Mouse (Mus musculus): ENCODE results near the gene Ppp2r5d. TPM values are rescaled to one million over a fixed set of nuclear protein-coding genes. Genes with fewer than 3 reads are reported as not detected.

Ppp2r5d gene
- polyA plus RNA-seq, 1 experiment from 2014 or later = 102 TPM

- Histone ChIP-seq H3K36me3 (peaks cover 36% of the 10 kb centered on the region), H3K27ac (peak overlapping the region; percentile 96), H3K9ac (peak overlapping the region; percentile 84), H3K9me3 (no peaks in the 10 kb centered on the region), H3K4me1 (peaks cover 47% of the 10 kb centered on the region), H3K4me2 (peak overlapping the region; percentile 87), H3K4me3 (peak overlapping the region; percentile 70), H3K27me3 (no peaks in the 10 kb centered on the region)
- no peak for ATAC-seq (ENCODE audit: borderline replicate concordance, extremely low read depth, low FRiP score, low TSS enrichment)
- 24% methylated on average over 15 of the region's 15 CpGs for whole genome bisulfite sequencing
Measured at GRCm38 (mm10) chr17:46649811-46650210, 55.1 kb downstream of the Ppp2r5d start.

DNA sequence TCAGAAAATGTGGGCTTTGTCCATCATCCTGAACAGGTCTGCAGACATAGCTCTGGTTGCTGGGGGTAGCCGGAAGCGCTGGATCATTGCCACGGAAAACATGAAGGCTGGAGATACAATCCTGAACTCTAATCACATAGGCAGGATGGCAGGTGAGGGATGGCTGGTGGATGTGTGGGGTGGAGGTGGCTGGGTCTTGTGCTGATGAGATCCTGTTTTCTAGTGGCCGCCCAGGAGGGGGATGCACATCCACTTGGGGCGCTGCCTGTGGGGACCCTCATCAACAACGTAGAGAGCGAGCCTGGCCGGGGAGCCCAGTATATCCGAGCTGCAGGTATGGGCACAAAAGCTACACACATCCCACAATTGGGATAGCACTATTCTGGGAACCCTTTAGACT lies 56.5 kb downstream of the Ppp2r5d start:
- ATAC-seq (ENCODE audit: borderline replicate concordance, extremely low read depth, low FRiP score, low TSS enrichment) = no peak
- peaks cover 55% of the 10 kb centered on the region for H3K4me1 ChIP-seq
- WGBS = 85% methylated on average over 9 of the region's 9 CpGs

DNA sequence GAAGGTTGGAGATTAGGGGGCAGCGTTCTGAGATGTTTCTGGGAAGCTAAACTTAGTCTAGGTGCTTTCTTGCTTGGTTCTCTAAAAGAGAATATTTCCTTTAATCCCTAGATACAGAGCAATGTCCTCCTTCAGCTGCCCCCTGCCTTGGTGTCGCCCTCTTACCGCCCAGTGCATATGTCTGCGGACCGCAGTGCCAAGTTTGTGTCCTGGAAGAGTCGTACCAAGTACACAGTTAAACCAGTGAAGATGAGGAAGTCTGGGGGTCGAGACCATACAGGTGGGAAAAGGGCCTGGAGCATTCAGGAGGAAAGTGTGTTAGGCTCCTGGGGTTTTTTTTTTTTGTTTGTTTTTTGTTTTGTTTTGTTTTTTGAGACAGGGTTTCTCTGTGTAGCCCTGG lies 57.6 kb downstream of the Ppp2r5d start:
- H3K4me1 ChIP-seq = peaks cover 47% of the 10 kb centered on the region
- peaks cover 13% of the 10 kb centered on the region; the same call in 1 of the 2 replicates for H3K36me3 ChIP-seq
- no peak overlapping the region for H3K9ac ChIP-seq
- ATAC-seq (ENCODE audit: borderline replicate concordance, extremely low read depth, low FRiP score, low TSS enrichment) = no peak
- H3K27me3 ChIP-seq = no peaks in the 10 kb centered on the region
- H3K9me3 ChIP-seq = no peaks in the 10 kb centered on the region
- no peak overlapping the region; the same call in 1 of the 2 replicates for H3K4me2 ChIP-seq
- WGBS = 87% methylated on average over 7 of the region's 7 CpGs
- no peak overlapping the region for H3K27ac ChIP-seq
- H3K4me3 ChIP-seq = no peak overlapping the region

More for the DNA sequence above, 56.5 kb downstream of the Ppp2r5d start:
- no peak overlapping the region for H3K9ac ChIP-seq
- H3K9me3 ChIP-seq = no peaks in the 10 kb centered on the region
- H3K4me2 ChIP-seq = no peak overlapping the region
- H3K36me3 ChIP-seq = peaks cover 23% of the 10 kb centered on the region
- no peak overlapping the region for H3K4me3 ChIP-seq
- no peak overlapping the region for H3K27ac ChIP-seq
- H3K27me3 ChIP-seq = no peaks in the 10 kb centered on the region

GRCm38 (mm10) chr17:46646322-46646662 lies 58.6 kb downstream of the Ppp2r5d start:
- Histone ChIP-seq H3K9me3 (no peaks in the 10 kb centered on the region), H3K4me1 (peaks cover 37% of the 10 kb centered on the region), H3K4me3 (peak overlapping the region; percentile 97), H3K36me3 (peaks cover 19% of the 10 kb centered on the region; the same call in 1 of the 2 replicates), H3K27me3 (no peaks in the 10 kb centered on the region), H3K9ac (peak overlapping the region; percentile 95), H3K27ac (peak overlapping the region; percentile 85), H3K4me2 (peak overlapping the region; percentile 93)
- 0% methylated on average over 19 of the region's 19 CpGs for WGBS
- no peak for ATAC-seq (ENCODE audit: borderline replicate concordance, extremely low read depth, low FRiP score, low TSS enrichment)

- H3K4me2 ChIP-seq = peak within 1 kb of the TSS; percentile 93
- peak; percentile 68 for ATAC-seq (ENCODE audit: borderline replicate concordance, extremely low read depth, low FRiP score, low TSS enrichment)
- peak within 1 kb of the TSS; percentile 85 for H3K27ac ChIP-seq
- H3K4me3 ChIP-seq = peak within 1 kb of the TSS; percentile 97
- peak within 1 kb of the TSS; percentile 95 for H3K9ac ChIP-seq
- H3K27me3 ChIP-seq = no peaks in the 10 kb centered on the region
- peaks cover 32% of the 10 kb centered on the region for H3K4me1 ChIP-seq
- WGBS = under 1% methylated on average over 53 of the region's 53 CpGs
- H3K36me3 ChIP-seq = peaks cover 23% of the 10 kb centered on the region; the same call in 1 of the 2 replicates
- H3K9me3 ChIP-seq = no peaks in the 10 kb centered on the region
Measured at GRCm38 (mm10) chr17:46645561-46646321, 59.2 kb downstream of the Ppp2r5d start, which contains the start of the genes Klc4 and Mrpl2. TSS of gene Klc4 (minus strand) at chr17:46646022. TSS of gene Mrpl2 (plus strand) at chr17:46646229.

- Histone ChIP-seq H3K4me3 (peak overlapping the region; percentile 97), H3K9me3 (no peaks in the 10 kb centered on the region), H3K9ac (peak overlapping the region; percentile 68), H3K36me3 (peaks cover 23% of the 10 kb centered on the region; the same call in 1 of the 2 replicates), H3K27ac (peak overlapping the region; percentile 73), H3K4me1 (peaks cover 32% of the 10 kb centered on the region), H3K4me2 (peak overlapping the region; percentile 93), H3K27me3 (no peaks in the 10 kb centered on the region)
- no peak for ATAC-seq (ENCODE audit: borderline replicate concordance, extremely low read depth, low FRiP score, low TSS enrichment)
- 6% methylated on average over 11 of the region's 11 CpGs for WGBS
Measured at GRCm38 (mm10) chr17:46644916-46645475, 59.9 kb downstream of the Ppp2r5d start.

- Histone ChIP-seq H3K27ac (no peak overlapping the region), H3K27me3 (no peaks in the 10 kb centered on the region), H3K9me3 (no peaks in the 10 kb centered on the region), H3K9ac (0 out of 2 replicates have a peak overlapping the region, but pooled peaks have one; percentile 68), H3K36me3 (peaks cover 28% of the 10 kb centered on the region; the same call in 1 of the 2 replicates), H3K4me3 (peak overlapping the region; percentile 97; the same call in 1 of the 2 replicates), H3K4me1 (peaks cover 25% of the 10 kb centered on the region), H3K4me2 (peak overlapping the region; percentile 93; the same call in 1 of the 2 replicates)
- no peak for ATAC-seq (ENCODE audit: borderline replicate concordance, extremely low read depth, low FRiP score, low TSS enrichment)
- 90% methylated on average over 12 of the region's 12 CpGs for WGBS
Measured at GRCm38 (mm10) chr17:46644152-46644805, 60.6 kb downstream of the Ppp2r5d start.

DNA sequence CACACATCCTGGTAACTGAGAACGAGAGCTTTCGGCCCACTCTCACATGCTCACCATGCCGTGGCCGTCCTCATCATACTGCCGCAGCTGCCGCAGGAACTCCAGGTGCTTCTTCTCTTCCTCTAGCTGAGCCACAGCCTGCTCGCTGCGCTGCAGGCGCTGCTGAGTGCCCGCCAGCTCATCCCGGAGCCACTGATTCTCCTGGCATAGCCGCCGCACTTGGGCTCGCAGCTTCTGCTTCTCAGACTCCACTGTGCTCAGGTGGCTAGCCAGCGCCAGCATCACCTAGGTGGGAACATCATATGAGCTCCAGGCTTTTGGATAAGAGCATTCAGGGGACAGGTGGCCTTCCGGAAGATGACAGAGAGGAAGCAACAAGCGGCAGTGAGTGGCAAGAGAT lies 62.9 kb downstream of the Ppp2r5d start:
- Histone ChIP-seq H3K9me3 (no peaks in the 10 kb centered on the region), H3K27me3 (no peaks in the 10 kb centered on the region), H3K4me1 (peaks cover 24% of the 10 kb centered on the region), H3K9ac (no peak overlapping the region), H3K36me3 (peaks cover 22% of the 10 kb centered on the region; the same call in 1 of the 2 replicates), H3K4me3 (no peak overlapping the region), H3K4me2 (no peak overlapping the region), H3K27ac (no peak overlapping the region)
- WGBS = 82% methylated on average over 17 of the region's 17 CpGs
- no peak for ATAC-seq (ENCODE audit: borderline replicate concordance, extremely low read depth, low FRiP score, low TSS enrichment)

DNA sequence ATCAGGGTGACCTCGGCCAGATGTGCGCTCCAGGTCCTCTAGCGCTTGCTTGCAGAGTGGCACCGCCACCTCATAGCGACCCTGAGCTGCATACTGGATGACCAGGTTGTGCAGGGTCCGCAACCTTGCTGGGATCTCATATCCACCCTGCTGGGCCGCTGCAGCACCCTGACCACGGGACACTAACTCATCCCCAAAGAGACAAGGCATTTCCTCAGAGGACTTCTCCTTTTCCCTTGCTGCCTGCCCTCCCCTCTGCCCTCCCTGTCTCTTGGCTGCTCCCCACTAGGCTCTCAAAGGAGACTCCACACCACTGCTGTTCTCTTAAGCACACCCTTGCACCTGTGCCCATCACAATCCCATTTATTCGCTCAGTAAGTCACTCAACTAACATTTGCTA lies 65.0 kb downstream of the Ppp2r5d start:
- no peak overlapping the region for H3K27ac ChIP-seq
- peaks cover 19% of the 10 kb centered on the region for H3K4me1 ChIP-seq
- WGBS = 71% methylated on average over 9 of the region's 9 CpGs
- H3K27me3 ChIP-seq = no peaks in the 10 kb centered on the region
- ATAC-seq (ENCODE audit: borderline replicate concordance, extremely low read depth, low FRiP score, low TSS enrichment) = no peak
- no peaks in the 10 kb centered on the region for H3K9me3 ChIP-seq
- H3K9ac ChIP-seq = no peak overlapping the region
- H3K4me3 ChIP-seq = no peak overlapping the region
- peaks cover 22% of the 10 kb centered on the region; the same call in 1 of the 2 replicates for H3K36me3 ChIP-seq
- no peak overlapping the region for H3K4me2 ChIP-seq

DNA sequence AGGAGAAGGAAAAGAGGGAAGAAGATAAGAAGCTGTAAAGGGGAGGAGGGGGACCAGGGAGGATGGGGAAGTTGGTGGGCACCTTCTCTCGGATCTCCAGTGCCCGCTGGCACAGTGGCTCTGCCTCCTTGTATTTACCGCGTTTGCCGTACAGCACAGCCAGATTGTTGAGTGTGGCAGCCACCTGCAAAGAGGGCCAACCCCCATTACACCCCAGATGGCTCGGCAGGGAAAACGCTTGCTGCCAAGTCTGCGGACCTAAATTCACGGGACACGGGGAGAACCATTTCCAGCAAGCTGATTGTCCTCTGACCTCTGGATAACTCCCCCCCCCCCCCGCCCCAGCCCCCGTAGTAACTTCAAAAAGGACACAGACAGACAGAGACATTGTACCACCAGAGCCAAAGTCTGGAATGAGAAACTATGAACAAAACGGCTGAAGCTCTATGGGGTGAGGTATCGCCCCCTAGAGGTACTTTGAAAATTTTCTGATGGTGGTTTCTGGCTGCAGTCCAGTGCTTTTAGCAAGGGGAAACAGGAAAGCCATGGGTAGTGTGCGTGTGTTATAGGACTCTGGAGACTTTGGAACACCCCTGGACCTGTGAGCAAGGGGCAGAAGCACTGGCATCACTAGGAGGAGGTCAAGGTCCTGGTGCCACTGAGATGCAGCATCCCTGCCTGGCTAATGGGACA lies 67.9 kb downstream of the Ppp2r5d start:
- Histone ChIP-seq H3K4me3 (no peak overlapping the region; the same call in 1 of the 2 replicates), H3K36me3 (peaks cover 20% of the 10 kb centered on the region; the same call in 1 of the 2 replicates), H3K9me3 (no peaks in the 10 kb centered on the region), H3K9ac (no peak overlapping the region), H3K4me2 (peak overlapping the region; percentile 41), H3K27me3 (no peaks in the 10 kb centered on the region), H3K27ac (0 out of 2 replicates have a peak overlapping the region, but pooled peaks have one; percentile 6), H3K4me1 (peaks cover 10% of the 10 kb centered on the region)
- WGBS = 16% methylated on average over 15 of the region's 15 CpGs
- no peak for ATAC-seq (ENCODE audit: borderline replicate concordance, extremely low read depth, low FRiP score, low TSS enrichment)

Measured in lung, embryonic 15.5 days (tissue).